Mouse (Mus musculus) MEL (cell line): ENCODE measurements at regions not wholly inside any gene's neighbourhood (a gene's known extent, or its start where the extent isn't known, plus 50 kb on each side); places are given as distances from the start of the nearest gene placed in this dataset.
"Not testable (repeated sequence)": the region's sequence is repeated elsewhere in the genome, so short reads cannot be mapped to it uniquely, and the experiment has no call there.

Experiments
- DNase-seq: peaks from one replicate; pipeline ENCODE4 v3.0.0; 2011; ENCODE audit warnings: low read depth, low spot score
- H3K27ac ChIP-seq: 2 replicates; pipeline ENCODE4 v1.5.1; 2012; ENCODE audit warnings: low read depth, mild to moderate bottlenecking, control low read depth, low read length, moderate library complexity; ENCODE audit not compliant: control insufficient read depth
- H3K27me3 ChIP-seq, 2 experiments: fragments of 150-350 bp in 1 of 2; sonication (generic) in 1 of 2; 2 replicates each; pipeline ENCODE4 v1.6.1; 2012; ENCODE audit warnings: low read length in 2 of 2, mild to moderate bottlenecking in 2 of 2, improper control_type of control experiment in 1 of 2, moderate library complexity in 1 of 2; ENCODE audit not compliant: insufficient read depth in 2 of 2, control insufficient read depth in 1 of 2
- H3K36me3 ChIP-seq, 2 experiments: 2 replicates each; pipeline ENCODE4 v1.6.1; 2012 to 2014; ENCODE audit warnings: low read length in 2 of 2, improper control_type of control experiment in 1 of 2, inconsistent platforms in 1 of 2, mild to moderate bottlenecking in 1 of 2; ENCODE audit not compliant: insufficient read depth in 2 of 2, control insufficient read depth in 1 of 2
- H3K4me1 ChIP-seq, 2 experiments: fragments of 150-350 bp in 1 of 2; sonication (generic) in 1 of 2; 2 replicates each; pipeline ENCODE4 v1.6.1; 2012; ENCODE audit warnings: low read length in 2 of 2, improper control_type of control experiment in 1 of 2, mild to moderate bottlenecking in 1 of 2; ENCODE audit not compliant: insufficient read depth in 2 of 2, control insufficient read depth in 1 of 2
- H3K4me3 ChIP-seq, 2 experiments: fragments of 150-350 bp in 1 of 2; sonication (generic) in 1 of 2; 2 replicates each; pipeline ENCODE4 v1.5.1; 2012; ENCODE audit warnings: low read depth in 2 of 2, low read length in 2 of 2, mild to moderate bottlenecking in 2 of 2, moderate library complexity in 2 of 2, control low read depth in 1 of 2, improper control_type of control experiment in 1 of 2; ENCODE audit not compliant: control insufficient read depth in 1 of 2, insufficient read depth in 1 of 2
- H3K79me2 ChIP-seq: 2 replicates; pipeline ENCODE4 v1.6.1; 2012; ENCODE audit warnings: mild to moderate bottlenecking, low read length, moderate library complexity; ENCODE audit not compliant: control insufficient read depth, poor library complexity, insufficient read depth
- H3K9ac ChIP-seq: 2 replicates; pipeline ENCODE4 v1.6.1; 2012; ENCODE audit warnings: low read depth, mild to moderate bottlenecking, control low read depth, low read length, moderate library complexity; ENCODE audit not compliant: control insufficient read depth, poor library complexity, severe bottlenecking
- H3K9me3 ChIP-seq: fragments of 150-350 bp; sonication (generic); replicated peaks from 2 replicates; pipeline ENCODE4 v1.6.1; 2012; ENCODE audit warnings: mild to moderate bottlenecking, low read length, improper control_type of control experiment, moderate library complexity; ENCODE audit not compliant: insufficient read depth
- CHD1 ChIP-seq: IDR thresholded peaks from 2 replicates; pipeline ENCODE4 v1.6.1; 2012; ENCODE audit warnings: low read depth, mild to moderate bottlenecking, inconsistent platforms, low read length, improper control_type of control experiment
- CTCF ChIP-seq, 3 experiments: IDR thresholded peaks in 2 of 3; conservative IDR thresholded peaks in 1 of 3; 2 replicates each; pipeline ENCODE4 v1.5.1; 2011 to 2012; ENCODE audit warnings: low read length in 3 of 3, low read depth in 2 of 3, mild to moderate bottlenecking in 2 of 3, improper control_type of control experiment in 1 of 3, inconsistent platforms in 1 of 3, mixed read lengths in 1 of 3, moderate library complexity in 1 of 3; ENCODE audit not compliant: control insufficient read depth in 1 of 3, insufficient read depth in 1 of 3, poor library complexity in 1 of 3, severe bottlenecking in 1 of 3
- ELF1 ChIP-seq: IDR thresholded peaks from 2 replicates; pipeline ENCODE4 v1.6.1; 2014; ENCODE audit warnings: low read depth, mild to moderate bottlenecking, inconsistent platforms, low read length, improper control_type of control experiment, moderate library complexity
- ETS1 ChIP-seq: IDR thresholded peaks from 2 replicates; pipeline ENCODE4 v1.6.1; 2012; ENCODE audit warnings: low read depth, mild to moderate bottlenecking, inconsistent platforms, low read length, improper control_type of control experiment, moderate library complexity
- GABPA ChIP-seq: IDR thresholded peaks from 2 replicates; pipeline ENCODE4 v1.6.1; 2012; ENCODE audit warnings: low read depth, mild to moderate bottlenecking, inconsistent platforms, low read length, improper control_type of control experiment, moderate library complexity
- GATA1 ChIP-seq: IDR thresholded peaks from 2 replicates; pipeline ENCODE4 v1.6.1; 2011; ENCODE audit warnings: low read depth, low read length, improper control_type of control experiment
- HCFC1 ChIP-seq: IDR thresholded peaks from 2 replicates; pipeline ENCODE4 v1.6.1; 2012; ENCODE audit warnings: low read depth, mild to moderate bottlenecking, inconsistent platforms, low read length, improper control_type of control experiment, moderate library complexity
- JUND ChIP-seq: IDR thresholded peaks from 2 replicates; pipeline ENCODE4 v1.6.1; 2011; ENCODE audit warnings: low read depth, mild to moderate bottlenecking, improper control_type of control experiment, low read length
- MAFK ChIP-seq: IDR thresholded peaks from 2 replicates; pipeline ENCODE4 v1.6.1; 2011; ENCODE audit warnings: low read depth, mild to moderate bottlenecking, low read length, improper control_type of control experiment, borderline replicate concordance
- MAX ChIP-seq: IDR thresholded peaks from 2 replicates; pipeline ENCODE4 v1.6.1; 2011; ENCODE audit warnings: low read length, improper control_type of control experiment
- MEF2A ChIP-seq: IDR thresholded peaks from 2 replicates; pipeline ENCODE4 v1.6.1; 2014; ENCODE audit warnings: low read depth, mild to moderate bottlenecking, inconsistent platforms, low read length, improper control_type of control experiment; ENCODE audit not compliant: poor library complexity, insufficient replicate concordance, severe bottlenecking; ENCODE audit errors: extremely low read depth
- POLR2A ChIP-seq, 2 experiments: IDR thresholded peaks; 2 replicates each; pipeline ENCODE4 v1.6.1; 2011 to 2012; ENCODE audit warnings: low read length in 2 of 2, mild to moderate bottlenecking in 2 of 2, control low read depth in 1 of 2, improper control_type of control experiment in 1 of 2, low read depth in 1 of 2, moderate library complexity in 1 of 2; ENCODE audit not compliant: control insufficient read depth in 1 of 2, insufficient read depth in 1 of 2, poor library complexity in 1 of 2
- POLR2AphosphoS2 ChIP-seq: IDR thresholded peaks from 2 replicates; pipeline ENCODE4 v1.6.1; 2011; ENCODE audit warnings: low read length, improper control_type of control experiment
- RAD21 ChIP-seq: IDR thresholded peaks from 2 replicates; pipeline ENCODE4 v1.6.1; 2011; ENCODE audit warnings: mild to moderate bottlenecking, low read depth, low read length, improper control_type of control experiment
- RCOR1 ChIP-seq: IDR thresholded peaks from 2 replicates; pipeline ENCODE4 v1.6.1; 2012; ENCODE audit warnings: low read depth, mild to moderate bottlenecking, inconsistent platforms, low read length, improper control_type of control experiment
- TAL1 ChIP-seq: IDR thresholded peaks from 2 replicates; pipeline ENCODE4 v1.6.1; 2012; ENCODE audit warnings: mild to moderate bottlenecking, inconsistent platforms, low read length, moderate library complexity, mixed read lengths
- TBP ChIP-seq: IDR thresholded peaks from 2 replicates; pipeline ENCODE4 v1.8.0; 2011; ENCODE audit warnings: low read depth, low read length, improper control_type of control experiment
- USF1 ChIP-seq: IDR thresholded peaks from 2 replicates; pipeline ENCODE4 v1.6.1; 2014; ENCODE audit warnings: low read depth, mild to moderate bottlenecking, inconsistent platforms, low read length, improper control_type of control experiment, moderate library complexity

DNA sequence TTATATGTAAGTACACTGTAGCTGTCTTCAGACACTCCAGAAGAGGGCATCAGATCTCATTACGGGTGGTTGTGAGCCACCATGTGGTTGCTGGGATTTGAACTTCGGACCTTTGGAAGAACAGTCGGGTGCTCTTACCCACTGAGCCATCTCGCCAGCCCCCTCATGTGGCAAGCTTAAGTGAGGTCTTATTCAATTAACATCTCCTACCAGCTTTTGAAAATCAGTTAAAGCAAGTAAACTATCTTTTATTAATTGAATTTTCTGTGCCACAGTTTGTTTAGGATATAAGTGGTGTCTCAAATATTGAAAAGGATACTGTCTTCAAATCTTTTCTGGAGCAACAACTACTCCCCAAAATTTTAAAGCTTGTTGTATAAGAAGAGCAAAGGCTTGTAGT is 138.0 kb upstream of the Ipo5 start:
- not testable (repeated sequence) for H3K27me3 ChIP-seq, H3K4me1 ChIP-seq, DNase-seq, H3K9ac ChIP-seq, H3K27ac ChIP-seq, H3K36me3 ChIP-seq, H3K79me2 ChIP-seq, H3K4me3 ChIP-seq, H3K9me3 ChIP-seq
- peak; percentile 58; the same call in 1 of the 2 replicates for TF ChIP-seq TBP

DNA sequence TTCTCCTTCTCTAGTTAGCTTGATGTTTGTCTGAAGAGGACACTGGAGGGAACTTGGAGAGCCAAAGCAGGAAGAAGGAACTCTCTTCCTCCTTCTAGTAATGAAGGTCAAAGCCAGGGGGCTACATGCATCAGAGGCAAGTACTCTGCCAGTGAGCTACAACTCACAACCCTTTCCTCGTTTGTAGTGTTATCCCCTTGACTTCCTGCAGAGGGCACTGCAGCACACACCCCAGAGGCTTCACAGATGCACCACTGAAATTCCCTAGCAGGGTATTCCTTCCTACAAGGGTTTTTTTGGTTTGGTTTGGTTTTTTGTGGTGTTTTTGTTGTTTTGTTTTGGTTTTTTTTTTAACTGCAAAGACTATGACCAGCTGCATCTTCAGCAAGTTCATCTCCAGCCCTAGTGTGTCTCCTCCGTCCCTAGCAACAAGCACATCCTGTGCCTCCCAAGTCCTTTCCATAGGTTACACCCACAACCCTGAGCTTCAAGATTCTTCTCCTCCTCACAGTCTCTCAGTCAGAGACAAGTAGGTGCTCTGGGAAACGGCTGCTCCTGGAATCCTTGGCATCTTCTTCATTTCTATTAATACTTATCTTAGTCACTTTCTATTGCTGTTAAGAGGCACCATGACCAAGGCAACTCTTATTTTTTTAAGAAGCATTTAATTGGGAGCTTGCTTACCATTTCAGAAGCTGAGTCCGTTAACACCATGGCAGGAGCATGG is 119.0 kb upstream of the Ipo5 start:
- H3K36me3 ChIP-seq: no peaks in the 10 kb centered on the region
- peak; percentile 11 for DNase-seq
- H3K9ac ChIP-seq: no peak overlapping the region

DNA sequence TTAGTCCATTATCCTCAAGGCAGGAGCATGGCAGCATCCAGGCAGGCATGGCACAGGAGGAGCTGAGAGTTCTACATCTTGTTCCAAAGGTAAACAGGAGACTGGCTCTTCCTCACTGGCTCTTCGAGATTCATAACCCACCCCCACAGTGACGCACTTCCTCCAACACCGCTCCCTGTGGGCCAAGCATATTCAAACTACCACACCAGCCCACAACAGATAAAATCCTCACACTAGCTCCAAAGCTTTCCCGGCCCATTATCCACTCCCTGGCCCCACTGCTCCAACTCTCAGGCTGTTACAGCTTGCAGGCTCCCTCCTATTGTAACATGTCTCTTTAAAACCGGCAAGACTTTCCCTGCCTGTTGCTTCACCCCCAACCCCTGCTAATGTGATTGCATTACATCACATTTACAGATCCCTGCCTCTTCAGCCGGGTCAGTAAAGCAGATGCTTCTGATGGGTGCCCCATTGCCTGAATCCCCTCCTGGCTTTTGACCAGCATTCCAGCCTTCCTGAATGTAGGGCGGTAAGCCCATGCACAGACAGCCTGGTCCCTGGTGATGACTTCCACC is 113.0 kb upstream of the Ipo5 start:
- no peaks in the 10 kb centered on the region for H3K27me3 ChIP-seq
- no peaks in the 10 kb centered on the region for H3K36me3 ChIP-seq
- H3K4me3 ChIP-seq: no peak overlapping the region
- H3K27ac ChIP-seq: no peak overlapping the region
- TF ChIP-seq USF1 (no peak), MEF2A (no peak), JUND (no peak), GATA1 (no peak), RCOR1 (no peak)
- TF ChIP-seq, all 39 proteins: peak for 0
- H3K9ac ChIP-seq: no peak overlapping the region
- H3K4me1 ChIP-seq: no peaks in the 10 kb centered on the region
- H3K9me3 ChIP-seq: no peaks in the 10 kb centered on the region
- no peak for DNase-seq
- no peaks in the 10 kb centered on the region for H3K79me2 ChIP-seq

More for the DNA sequence above, 119.0 kb upstream of the Ipo5 start:
- H3K79me2 ChIP-seq: no peaks in the 10 kb centered on the region
- no peak overlapping the region for H3K4me3 ChIP-seq
- no peak overlapping the region for H3K27ac ChIP-seq
- TF ChIP-seq RAD21 (peak; percentile 13; the same call in 1 of the 2 replicates), POLR2A (IDR thresholded peaks at IDR 0.05; ENCODE audit: control insufficient read depth in 1 of 2, insufficient read depth in 1 of 2, low read depth in 1 of 2, low read length in 2 of 2, poor library complexity in 1 of 2) (no peak), GATA1 (no peak), MAFK (no peak), CTCF (IDR thresholded peaks at IDR 0.05 in 2 of 3, conservative IDR thresholded peaks at IDR 0.05 in 1 of 3; ENCODE audit: control insufficient read depth in 1 of 3, insufficient read depth in 1 of 3, low read depth in 2 of 3, low read length in 3 of 3, poor library complexity in 1 of 3, severe bottlenecking in 1 of 3) (peak; percentile 29 to 44 (median 41)), MEF2A (no peak), TAL1 (no peak), POLR2AphosphoS2 (no peak), ETS1 (no peak), GABPA (no peak), HCFC1 (no peak), TBP (no peak), MAX (no peak), CHD1 (no peak), ELF1 (no peak)
- H3K9me3 ChIP-seq: no peaks in the 10 kb centered on the region
- H3K4me1 ChIP-seq: no peaks in the 10 kb centered on the region
- H3K27me3 ChIP-seq: no peaks in the 10 kb centered on the region
